Mouse (Mus musculus) bone marrow, adult 2 months (tissue): ENCODE results near the gene Nfatc4. TPM values are rescaled to one million over a fixed set of nuclear protein-coding genes. Genes with fewer than 3 reads are reported as not detected.

ENCODE experiments used
- H3K27ac ChIP-seq: fragments of 200-500 bp; 2 replicates; pipeline ENCODE4 v1.5.1; 2012; ENCODE audit warnings: low read depth, mild to moderate bottlenecking, control low read depth, inconsistent platforms, low read length; ENCODE audit not compliant: control insufficient read depth, poor library complexity, insufficient read depth
- H3K4me1 ChIP-seq: fragments of 200-500 bp; 2 replicates; pipeline ENCODE4 v1.6.1; 2011; ENCODE audit warnings: low read length; ENCODE audit not compliant: control insufficient read depth, insufficient read depth
- H3K4me3 ChIP-seq: fragments of 200-500 bp; replicated peaks from 2 replicates; pipeline ENCODE3; 2011; ENCODE audit warnings: mild to moderate bottlenecking, low read depth, low read length, control low read depth; ENCODE audit not compliant: control insufficient read depth
- CTCF ChIP-seq: fragments of 200-500 bp; IDR thresholded peaks from 2 replicates; pipeline ENCODE4 v1.5.1; 2011; ENCODE audit warnings: low read length, control low read depth; ENCODE audit not compliant: control insufficient read depth, insufficient read depth
- POLR2A ChIP-seq: fragments of 200-500 bp; IDR thresholded peaks from 2 replicates; pipeline ENCODE4 v1.6.1; 2011; ENCODE audit warnings: low read depth, mild to moderate bottlenecking, control low read depth, low read length, borderline replicate concordance; ENCODE audit not compliant: control insufficient read depth
- WGBS: fragments of 180-500 bp; shearing (Covaris S2); methylation state at CpG from one replicate; pipeline ENCODE4 v1.1.7; 2018; 5-methylcytosine and 5-hydroxymethylcytosine counted together
- polyA plus RNA-seq: library from polyadenylated mRNA; stranded (reverse); fragments of >200 nt; gene quantifications from 2 replicates; pipeline ENCODE4 v1.2.4, GENCODE M21; 2011; ENCODE audit warnings: low replicate concordance; ENCODE audit not compliant: missing spikeins, insufficient read depth, insufficient read length

The Nfatc4 gene
- polyA plus RNA-seq, 1 experiment = 5.6 TPM

DNA sequence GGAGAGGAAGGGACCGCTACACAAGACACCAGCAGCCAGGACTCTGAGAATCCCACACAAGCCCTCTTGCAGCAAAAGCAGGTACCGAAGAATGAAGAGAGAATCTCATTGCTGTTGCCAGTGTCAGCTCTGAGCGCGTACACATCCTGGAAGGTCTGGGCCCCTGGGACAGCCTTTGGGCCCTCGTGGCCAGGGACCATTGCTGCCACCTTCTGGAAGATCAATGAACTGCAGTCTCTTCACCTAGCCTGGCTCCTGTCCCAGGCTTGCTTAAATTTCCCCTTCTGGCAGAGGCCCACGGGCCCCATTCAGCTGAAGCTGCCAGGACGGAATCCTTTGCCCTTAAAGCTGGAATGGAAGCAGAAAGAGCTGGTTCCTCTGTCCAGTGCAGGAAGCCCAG is 40.8 kb downstream of the Nfatc4 start:
- no peaks in the 10 kb centered on the region for H3K4me1 ChIP-seq
- TF ChIP-seq POLR2A = no peak
- TF ChIP-seq CTCF = peak; percentile 83
- WGBS = 34% methylated on average over 7 of the region's 7 CpGs
- no peak overlapping the region for H3K27ac ChIP-seq
- no peak overlapping the region for H3K4me3 ChIP-seq

DNA sequence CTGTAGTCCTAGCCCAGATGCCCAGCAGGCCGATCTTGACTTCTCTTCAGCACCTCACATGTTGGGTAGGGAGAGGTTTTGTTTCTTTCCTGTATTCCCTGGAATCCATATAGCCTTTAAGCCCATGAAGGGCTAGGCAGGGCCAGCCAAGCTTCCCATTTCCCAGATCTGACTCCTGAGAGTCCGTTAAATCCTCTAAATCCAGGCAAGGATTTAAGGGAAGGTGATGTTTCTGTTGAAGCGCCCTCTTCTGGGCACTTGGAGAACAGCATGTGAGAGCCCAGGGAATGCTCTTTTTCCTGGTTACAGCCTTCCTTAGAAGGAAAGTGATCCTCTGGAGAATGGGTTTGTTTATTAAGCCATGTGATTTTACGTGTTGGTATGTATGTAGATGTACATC is 44.0 kb downstream of the Nfatc4 start:
- TF ChIP-seq CTCF (peak; percentile 34), POLR2A (no peak)
- Histone ChIP-seq H3K4me1 (no peaks in the 10 kb centered on the region), H3K4me3 (no peak overlapping the region), H3K27ac (no peak overlapping the region)
- 39% methylated on average over 4 of the region's 4 CpGs for WGBS

DNA sequence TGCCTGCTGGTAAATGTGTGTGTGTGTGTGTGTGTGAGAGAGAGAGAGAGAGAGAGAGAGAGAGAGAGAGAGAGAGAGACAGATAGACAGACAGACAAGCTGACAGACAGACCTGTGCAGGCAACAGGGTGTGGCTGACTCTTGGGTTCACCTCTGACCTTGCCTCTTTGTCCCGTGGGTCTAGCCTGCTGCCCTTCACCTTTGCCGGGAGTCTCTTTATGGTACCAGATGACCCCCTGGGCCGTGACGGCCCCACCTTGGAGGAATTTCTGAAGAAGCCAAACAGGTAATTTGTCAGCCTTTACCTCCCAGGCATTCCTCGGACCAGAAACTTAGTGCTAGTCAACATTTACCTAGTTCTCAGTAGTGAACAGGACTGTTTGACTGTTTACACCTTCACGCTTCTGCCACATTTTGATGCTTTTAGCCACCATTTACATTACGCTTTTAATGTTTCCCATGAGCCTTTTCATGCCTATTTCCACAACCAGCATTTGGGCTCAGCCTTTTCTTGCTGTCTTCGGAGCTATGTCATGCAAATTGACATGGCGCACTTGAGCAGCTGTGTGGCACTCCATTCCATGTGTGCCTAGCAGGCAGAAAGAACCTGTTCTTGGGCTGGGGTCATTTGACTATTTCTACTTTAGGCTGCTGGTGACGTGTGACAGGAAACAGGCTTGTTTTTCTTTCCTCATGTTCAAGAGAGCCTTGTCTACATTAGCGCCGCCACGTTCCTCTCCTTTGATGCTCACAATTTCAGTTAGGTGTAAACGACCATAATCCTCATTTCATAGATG is 45.5 kb downstream of the Nfatc4 start:
- TF ChIP-seq CTCF = no peak
- no peak for TF ChIP-seq POLR2A
- Histone ChIP-seq H3K4me1 (no peaks in the 10 kb centered on the region), H3K4me3 (no peak overlapping the region), H3K27ac (no peak overlapping the region)
- WGBS = 90% methylated on average over 14 of the region's 14 CpGs

DNA sequence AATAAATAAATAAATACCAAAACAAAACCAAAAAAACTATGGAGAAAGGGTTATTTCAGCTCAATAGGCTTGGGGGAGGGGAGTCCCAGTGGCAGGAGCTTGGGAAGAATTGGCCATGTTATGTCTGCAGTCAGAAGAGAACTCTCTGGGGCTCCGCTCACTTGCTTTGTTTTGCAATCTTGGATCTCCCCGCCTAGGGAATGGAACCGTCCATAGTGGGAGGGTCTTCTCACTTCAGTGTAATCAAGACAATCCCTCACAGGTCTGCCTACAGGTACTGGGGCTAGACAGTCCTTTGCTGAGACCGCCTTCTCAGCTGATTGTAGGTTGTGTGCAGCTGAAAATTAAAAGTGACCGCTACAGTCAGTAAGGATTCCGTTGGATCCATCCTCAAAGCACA is 46.6 kb downstream of the Nfatc4 start:
- Histone ChIP-seq H3K4me1 (no peaks in the 10 kb centered on the region), H3K27ac (no peak overlapping the region), H3K4me3 (no peak overlapping the region)
- WGBS = 83% methylated on average over 6 of the region's 6 CpGs
- TF ChIP-seq CTCF = no peak
- TF ChIP-seq POLR2A = no peak

- Histone ChIP-seq H3K27ac (no peak overlapping the region), H3K4me1 (no peaks in the 10 kb centered on the region), H3K4me3 (no peak overlapping the region)
- WGBS = 83% methylated on average over 12 of the region's 12 CpGs
- TF ChIP-seq POLR2A = no peak
- no peak for TF ChIP-seq CTCF
Measured at GRCm38 (mm10) chr14:55872039-55872438, 49.1 kb downstream of the Nfatc4 start.

- Histone ChIP-seq H3K27ac (no peak overlapping the region), H3K4me1 (no peaks in the 10 kb centered on the region), H3K4me3 (no peak overlapping the region)
- WGBS = 90% methylated on average over 17 of the region's 17 CpGs
- no peak for TF ChIP-seq POLR2A
- no peak for TF ChIP-seq CTCF
Measured at GRCm38 (mm10) chr14:55872551-55872950, 49.6 kb downstream of the Nfatc4 start.

DNA sequence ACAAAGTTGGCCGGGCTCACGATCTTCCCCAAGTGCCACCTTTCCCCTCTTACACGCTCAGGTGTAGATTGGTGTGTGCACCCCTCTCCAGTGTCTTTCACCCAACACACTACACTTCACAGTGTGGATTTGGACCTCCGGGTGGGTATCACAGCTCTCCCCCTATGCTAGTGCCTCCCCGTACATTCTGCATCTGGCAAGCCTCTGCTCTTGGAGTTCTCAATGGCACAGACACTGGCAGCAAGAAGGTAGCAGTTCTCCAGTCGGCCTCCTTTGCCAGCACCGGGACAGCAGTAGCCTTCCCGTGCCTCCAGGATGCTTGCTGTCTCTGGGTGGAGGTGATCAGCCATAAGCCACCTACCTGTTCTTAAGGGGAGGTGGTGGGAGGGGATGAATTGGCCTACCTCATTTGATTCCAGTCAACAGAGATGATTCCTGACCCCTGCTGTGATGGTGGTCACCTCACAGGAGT is 50.3 kb downstream of the Nfatc4 start:
- TF ChIP-seq CTCF = no peak
- no peak for TF ChIP-seq POLR2A
- WGBS = 83% methylated on average over 8 of the region's 8 CpGs
- H3K4me1 ChIP-seq = peaks cover 1% of the 10 kb centered on the region; the same call in 1 of the 2 replicates
- H3K4me3 ChIP-seq = no peak overlapping the region
- H3K27ac ChIP-seq = no peak overlapping the region

DNA sequence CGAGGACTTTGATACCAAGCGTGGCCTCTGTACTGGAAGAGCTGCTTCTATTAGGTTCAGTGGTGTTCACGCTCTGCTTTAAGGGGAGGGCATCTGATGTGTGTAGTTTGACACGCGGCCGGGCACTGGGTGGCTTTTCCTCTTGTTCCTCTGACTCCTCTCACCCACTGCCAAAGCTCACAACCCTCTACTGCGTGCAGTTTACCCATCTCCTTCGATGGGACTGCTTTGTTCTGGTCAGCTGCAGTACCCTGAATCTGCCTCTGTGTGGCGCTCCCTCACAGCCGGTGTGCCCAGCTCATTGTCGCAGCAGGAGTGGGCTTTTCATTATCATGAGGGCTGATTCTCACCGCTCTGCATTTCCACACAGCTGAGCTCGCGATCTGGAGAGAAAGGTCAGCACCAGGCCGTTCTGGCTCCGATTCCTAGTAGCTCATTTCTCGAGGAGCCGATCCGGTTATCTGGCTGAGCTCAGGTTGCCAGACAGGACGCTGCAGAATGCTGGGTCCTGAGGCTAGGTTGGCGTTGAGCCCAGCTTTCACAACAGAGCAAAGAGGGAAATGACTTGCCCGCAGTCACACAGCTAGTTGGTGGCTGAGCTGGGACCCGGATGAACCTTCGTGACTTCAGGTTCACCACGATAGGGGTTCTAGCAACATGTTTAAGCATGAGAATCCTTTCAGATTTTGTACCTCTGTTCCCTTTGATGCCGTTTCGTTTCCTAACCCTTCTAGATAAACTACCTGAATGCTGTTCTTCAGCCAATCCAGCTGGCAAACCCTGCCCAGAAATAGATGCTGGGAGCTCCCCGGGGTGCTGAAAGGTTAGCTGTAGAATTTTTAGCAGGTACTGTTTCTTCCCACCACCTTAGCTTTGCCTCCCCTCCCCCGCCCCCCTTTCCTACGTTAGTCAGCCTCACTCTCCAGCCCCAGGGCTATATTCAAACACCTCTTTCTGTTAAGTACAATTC is 51.1 kb downstream of the Nfatc4 start:
- WGBS = 15% methylated on average over 30 of the region's 30 CpGs
- Histone ChIP-seq H3K4me1 (peaks cover 1% of the 10 kb centered on the region; the same call in 1 of the 2 replicates), H3K27ac (no peak overlapping the region), H3K4me3 (peak overlapping the region; percentile 38)
- TF ChIP-seq CTCF (peak; percentile 94), POLR2A (no peak)
